Mouse (Mus musculus) layer of hippocampus, adult 18-20 months (tissue): Measurements from ENCODE around the gene Dapk3. TPM values are rescaled to one million over a fixed set of nuclear protein-coding genes. Genes with fewer than 3 reads are reported as not detected.
"Not testable (repeated sequence)": the region's sequence is repeated elsewhere in the genome, so short reads cannot be mapped to it uniquely, and the experiment has no call there.

ENCODE experiments used
- DNase-seq, 2 experiments: peaks; one replicate each; pipeline ENCODE4 v3.0.0; 2022; ENCODE audit warnings: low spot score in 2 of 2
- total RNA-seq, 2 experiments: library from RNA; stranded (reverse); gene quantifications; 2 replicates each; pipeline ENCODE4 v1.2.3; 2021

Dapk3 gene
- total RNA-seq, 2 experiments from 2014 or later: 71.9 to 76.4 TPM

DNA sequence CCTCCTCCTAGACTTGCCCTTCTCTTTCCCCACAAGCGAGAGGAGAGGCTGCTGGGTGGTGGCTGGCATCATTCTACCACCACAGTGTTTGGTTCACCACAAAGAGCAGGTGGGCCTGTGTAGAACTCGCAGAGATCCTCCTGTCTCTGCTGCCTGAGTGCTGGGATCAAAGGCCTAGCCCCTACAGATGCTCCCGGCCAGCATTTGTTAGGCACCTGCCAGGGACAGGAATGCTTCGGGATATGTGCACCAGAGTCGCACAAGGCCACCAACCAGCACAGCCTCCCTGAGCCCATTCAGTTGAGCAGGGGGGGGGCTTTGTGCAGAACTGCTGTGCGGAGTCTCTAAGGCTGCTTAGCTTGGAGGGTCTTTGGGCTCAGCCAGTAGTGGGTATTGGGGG is 37.5 kb upstream of the Dapk3 start:
- no peak for DNase-seq

DNA sequence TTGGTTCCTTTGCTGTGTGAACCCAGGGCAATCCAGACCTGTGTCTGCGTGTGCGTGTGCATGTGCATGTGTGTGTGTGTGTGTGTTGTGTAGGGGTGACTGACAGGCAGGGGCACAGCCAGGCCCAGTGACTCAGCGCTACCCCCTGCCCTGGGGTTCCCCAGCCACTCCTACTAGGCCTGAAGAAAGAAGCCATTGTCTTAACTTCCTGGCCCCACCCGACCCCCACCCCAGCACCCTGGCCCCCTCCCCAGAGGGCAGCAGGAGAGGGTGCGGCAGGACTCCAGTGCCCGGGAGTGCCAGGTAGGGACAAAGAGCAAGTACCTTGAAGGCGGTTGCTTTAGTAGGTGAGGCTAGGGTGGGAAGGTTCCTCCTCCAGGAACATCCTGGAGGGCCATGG is 37.0 kb upstream of the Dapk3 start:
- no peak for DNase-seq

GRCm38 (mm10) chr10:81146296-81146695 is 36.5 kb upstream of the Dapk3 start:
- no peak for DNase-seq

DNA sequence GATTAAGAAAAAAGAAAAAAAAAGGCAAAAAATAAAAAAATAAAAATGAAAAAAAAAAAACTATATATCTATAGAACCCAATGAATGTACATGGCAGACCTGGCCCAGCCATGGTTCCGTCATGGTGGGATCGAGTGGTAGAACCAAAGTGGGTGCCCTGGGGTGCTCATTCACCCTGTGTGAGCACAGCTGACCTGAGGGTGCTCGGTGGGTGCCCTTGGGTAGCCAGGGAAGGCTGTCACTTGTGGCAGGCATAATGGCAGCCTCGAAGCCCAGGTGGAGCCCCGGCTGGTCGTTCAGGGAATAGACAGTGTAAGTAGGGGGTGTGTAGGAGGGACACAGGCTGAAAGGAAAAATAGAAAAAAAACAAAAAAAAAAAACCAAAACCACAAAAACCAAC is 31.5 kb upstream of the Dapk3 start:
- DNase-seq: no peak

GRCm38 (mm10) chr10:81152609-81153008 is 30.2 kb upstream of the Dapk3 start:
- no peak for DNase-seq

DNA sequence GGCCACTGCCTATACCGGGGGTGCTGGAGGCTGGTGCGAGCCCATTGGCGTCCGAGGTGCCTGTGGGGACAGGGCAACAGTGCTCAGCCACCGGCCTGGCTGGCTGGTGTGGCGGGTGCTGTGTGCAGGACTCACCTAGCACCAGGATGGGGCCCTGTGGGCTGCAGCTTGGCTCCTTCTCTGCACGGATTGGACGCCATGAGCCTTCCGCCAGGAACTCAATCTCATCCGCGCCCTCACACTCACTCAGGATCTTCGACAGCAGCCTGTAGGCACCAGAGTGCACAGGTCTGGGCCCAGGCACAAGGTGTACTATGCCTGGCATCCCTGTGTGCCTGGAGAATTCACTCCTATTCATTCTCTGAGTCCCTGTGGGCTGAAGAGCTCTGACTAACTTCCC is 28.5 kb upstream of the Dapk3 start:
- DNase-seq: no peak

GRCm38 (mm10) chr10:81154736-81155135 is 28.1 kb upstream of the Dapk3 start:
- DNase-seq: no peak

- DNase-seq: no peak
Observed at GRCm38 (mm10) chr10:81161602-81162317, 21.0 kb upstream of the Dapk3 start.

GRCm38 (mm10) chr10:81162318-81162652 is 20.5 kb upstream of the Dapk3 start:
- DNase-seq: no peak

GRCm38 (mm10) chr10:81165118-81165517 is 17.7 kb upstream of the Dapk3 start:
- DNase-seq: no peak

GRCm38 (mm10) chr10:81167200-81168086 is 15.4 kb upstream of the Dapk3 start, which contains the start of gene Pias4:
Gene Pias4 (minus strand): TSS chr10:81167923.
- DNase-seq: peak; percentile 100

DNA sequence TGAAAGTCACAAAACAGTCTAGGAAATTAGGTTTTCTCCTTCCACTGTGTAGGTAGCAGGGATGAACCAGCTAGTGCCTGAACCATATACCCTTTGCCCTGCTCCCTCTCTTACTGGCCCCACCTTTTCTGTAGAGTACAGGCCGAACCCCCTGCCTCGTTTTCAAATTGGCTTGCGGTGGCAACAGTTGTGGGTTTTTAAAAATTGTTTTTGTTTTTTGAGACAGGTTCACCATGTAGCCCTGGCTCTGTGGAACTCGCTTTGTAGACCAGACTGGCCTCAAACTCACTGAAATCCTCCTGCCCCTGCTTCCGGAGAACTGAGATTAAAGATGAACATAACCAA is 14.7 kb upstream of the Dapk3 start:
- no peak for DNase-seq

GRCm38 (mm10) chr10:81168521-81169244 is 14.1 kb upstream of the Dapk3 start:
- peak; percentile 58 to 82 for DNase-seq

- not testable (repeated sequence) for DNase-seq
Observed at GRCm38 (mm10) chr10:81169411-81169900, 13.3 kb upstream of the Dapk3 start.

- DNase-seq: peak; percentile 77 to 87
Observed at GRCm38 (mm10) chr10:81173132-81173531, 9.7 kb upstream of the Dapk3 start.

GRCm38 (mm10) chr10:81174617-81175344 is 8.0 kb upstream of the Dapk3 start:
- DNase-seq: peak; percentile 81 to 93

DNA sequence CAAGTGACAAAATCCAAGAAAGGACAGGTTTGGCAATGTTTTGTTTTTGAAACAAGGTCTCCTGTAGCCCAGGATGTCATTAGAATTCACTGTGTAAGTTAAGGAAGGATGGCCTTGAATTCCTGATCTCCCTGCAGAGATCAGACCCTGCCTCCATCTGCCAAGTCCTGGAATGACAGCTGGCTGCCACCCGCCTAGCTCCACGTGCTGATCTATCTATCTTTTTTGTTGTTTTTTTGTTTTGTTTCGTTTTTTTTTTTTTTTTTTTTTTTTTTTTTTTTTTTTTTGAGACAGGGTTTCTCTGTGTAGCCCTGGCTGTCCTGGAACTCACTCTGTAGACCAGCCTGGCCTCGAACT is 7.5 kb upstream of the Dapk3 start:
- DNase-seq: not testable (repeated sequence)

- no peak for DNase-seq
Observed at GRCm38 (mm10) chr10:81175936-81176465, 6.8 kb upstream of the Dapk3 start.

DNA sequence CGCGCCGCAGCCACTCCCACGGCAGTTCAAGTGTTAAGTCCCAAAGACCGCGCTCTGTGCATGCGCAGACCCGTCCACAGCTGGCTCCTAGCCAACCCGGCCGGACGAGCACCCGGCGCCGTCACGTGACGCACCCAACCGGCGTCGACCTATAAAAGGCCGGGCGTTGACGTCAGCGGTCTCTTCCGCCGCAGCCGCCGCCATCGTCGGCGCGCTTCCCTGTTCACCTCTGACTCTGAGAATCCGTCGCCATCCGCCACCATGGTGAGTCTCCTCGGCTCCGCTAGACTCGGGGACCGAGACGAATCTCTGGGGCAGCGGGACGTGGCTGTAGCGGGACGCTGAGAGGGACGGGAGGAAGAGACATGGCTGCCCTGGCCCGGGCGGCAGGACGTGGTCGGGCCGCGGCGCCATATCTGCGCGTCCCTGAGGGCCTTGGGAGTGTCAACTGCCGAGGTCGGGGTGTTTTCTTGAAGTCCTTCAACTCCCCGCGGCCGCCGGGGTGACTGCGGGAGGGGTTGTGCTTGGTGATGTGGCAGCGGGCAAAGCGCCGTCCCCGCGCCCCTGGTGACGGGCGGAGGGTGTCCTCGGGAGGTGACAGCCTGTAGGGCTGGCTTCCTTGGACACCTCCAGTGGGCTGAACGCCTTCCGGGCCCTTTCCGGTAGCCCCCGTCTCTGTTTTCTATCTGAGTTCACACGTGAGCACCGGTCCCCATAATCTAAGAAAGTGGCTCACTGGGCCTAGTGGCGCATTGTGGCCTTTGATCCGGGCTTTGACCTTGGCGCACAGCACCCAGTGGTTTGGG is 6.1 kb upstream of the Dapk3 start, which contains the start of gene Eef2:
Gene Eef2 (plus strand): TSS at position 166 of the 806 bp plus-strand sequence.
- peak; percentile 95 to 99 for DNase-seq

GRCm38 (mm10) chr10:81177491-81177925 is 5.3 kb upstream of the Dapk3 start:
- DNase-seq: no peak
